Mouse (Mus musculus) midbrain, embryonic 10.5 days (tissue): ENCODE measurements around the gene Wasf2. TPM values are rescaled to one million over a fixed set of nuclear protein-coding genes. Genes with fewer than 3 reads are reported as not detected.

ENCODE experiments used
- DNase-seq: peaks from one replicate; pipeline ENCODE4 v3.0.0-alpha.2; 2017; ENCODE audit warnings: low spot score
- H3K27ac ChIP-seq: fragments of 300-500 bp; sonication (generic); replicated peaks from 2 replicates; pipeline ENCODE4 v1.5.1; 2016; ENCODE audit warnings: mild to moderate bottlenecking
- H3K27me3 ChIP-seq: fragments of 300-500 bp; sonication (generic); 2 replicates; pipeline ENCODE4 v1.6.1; 2016; ENCODE audit warnings: low read depth, mild to moderate bottlenecking; ENCODE audit not compliant: poor library complexity, severe bottlenecking
- H3K36me3 ChIP-seq: fragments of 300-500 bp; sonication (generic); 2 replicates; pipeline ENCODE4 v1.6.1; 2016; ENCODE audit warnings: mild to moderate bottlenecking, moderate library complexity
- H3K4me1 ChIP-seq: fragments of 300-500 bp; sonication (generic); 2 replicates; pipeline ENCODE4 v1.6.1; 2016
- H3K4me3 ChIP-seq: fragments of 300-500 bp; sonication (generic); 2 replicates; pipeline ENCODE4 v1.5.1; 2016; ENCODE audit warnings: mild to moderate bottlenecking, moderate library complexity
- H3K9me3 ChIP-seq: fragments of 300-500 bp; sonication (generic); replicated peaks from 2 replicates; pipeline ENCODE4 v1.6.1; 2016; ENCODE audit warnings: mild to moderate bottlenecking
- WGBS: fragments of 180-500 bp; shearing (Covaris S2); methylation state at CpG from one replicate; pipeline ENCODE4 v1.1.7; 2016; 5-methylcytosine and 5-hydroxymethylcytosine counted together
- microRNA-seq: library from miRNA; unstranded; fragments of <30 nt; microRNA quantifications from one replicate; pipeline ENCODE4, GENCODE M21; 2017
- polyA plus RNA-seq: library from polyadenylated mRNA; unstranded; fragments of >200 nt; fragmentation: Nextera tagmentation; extraction: Ambion mirVana; gene quantifications from 2 replicates; pipeline ENCODE4 v1.2.1, GENCODE M21; 2016

Wasf2 gene
- polyA plus RNA-seq, 1 experiment from 2014 or later: 50.3 TPM

GRCm38 (mm10) chr4:133244289-133244688 is 114.0 kb downstream of the Wasf2 start:
- Histone ChIP-seq H3K36me3 (no peaks in the 10 kb centered on the region), H3K4me3 (no peak overlapping the region), H3K9me3 (no peaks in the 10 kb centered on the region), H3K27ac (no peak overlapping the region), H3K27me3 (peaks cover 99% of the 10 kb centered on the region), H3K4me1 (peaks cover 33% of the 10 kb centered on the region)
- WGBS: 93% methylated on average over 1 of the region's 1 CpGs
- DNase-seq: no peak

GRCm38 (mm10) chr4:133247072-133247471 is 116.8 kb downstream of the Wasf2 start:
- no peaks in the 10 kb centered on the region for H3K9me3 ChIP-seq
- H3K36me3 ChIP-seq: no peaks in the 10 kb centered on the region
- no peak overlapping the region for H3K27ac ChIP-seq
- no peak for DNase-seq
- 18% methylated on average over 15 of the region's 15 CpGs for WGBS
- H3K4me1 ChIP-seq: peaks cover 34% of the 10 kb centered on the region
- peaks cover 100% of the 10 kb centered on the region for H3K27me3 ChIP-seq
- no peak overlapping the region for H3K4me3 ChIP-seq

- no peak for DNase-seq
- H3K4me3 ChIP-seq: no peak overlapping the region
- H3K27me3 ChIP-seq: peaks cover 100% of the 10 kb centered on the region
- WGBS: 77% methylated on average over 13 of the region's 13 CpGs
- H3K27ac ChIP-seq: no peak overlapping the region
- H3K4me1 ChIP-seq: peaks cover 32% of the 10 kb centered on the region
- no peaks in the 10 kb centered on the region for H3K36me3 ChIP-seq
- no peaks in the 10 kb centered on the region for H3K9me3 ChIP-seq
Observed at GRCm38 (mm10) chr4:133247806-133248449, 117.6 kb downstream of the Wasf2 start.

Small RNAs within 50 kb of the gene (microRNA-seq; reads per million reads assigned to microRNA genes)
- not detected for gene Mir7017

Other genes with a start within 250 kb of the Wasf2 start
- 61.5 and 72.5 TPM in 2 replicates for gene Stx12, start 246.0 kb upstream of the Wasf2 start, polyA plus RNA-seq
- gene Fam76a, start 207.9 kb upstream of the Wasf2 start, polyA plus RNA-seq: 34.7 and 35.5 TPM in 2 replicates
- 0.05 and 0.10 TPM in 2 replicates for gene Fgr, start 156.4 kb upstream of the Wasf2 start, polyA plus RNA-seq
- gene Ahdc1, start 119.2 kb upstream of the Wasf2 start, polyA plus RNA-seq: 5.7 and 5.8 TPM in 2 replicates
- gene Cd164l2, start 81.6 kb downstream of the Wasf2 start, polyA plus RNA-seq: 0.99 and 1.7 TPM in 2 replicates
- 0.17 and 0.35 TPM in 2 replicates for gene Gpr3, start 82.0 kb downstream of the Wasf2 start, polyA plus RNA-seq
- gene Map3k6, start 110.3 kb downstream of the Wasf2 start, polyA plus RNA-seq: 2.6 and 3.0 TPM in 2 replicates
- 1.3 and 1.5 TPM in 2 replicates for gene Sytl1, start 132.6 kb downstream of the Wasf2 start, polyA plus RNA-seq
- 91.9 and 92.2 TPM in 2 replicates for gene Tmem222, start 147.3 kb downstream of the Wasf2 start, polyA plus RNA-seq
- gene Wdtc1, start 223.0 kb downstream of the Wasf2 start, polyA plus RNA-seq: 19.2 and 20.0 TPM in 2 replicates
- 8.3 and 8.6 TPM in 2 replicates for gene Slc9a1, start 239.2 kb downstream of the Wasf2 start, polyA plus RNA-seq